Mouse (Mus musculus) liver, embryonic 15.5 days (tissue): ENCODE data around the gene Olfr1135. TPM values are rescaled to one million over a fixed set of nuclear protein-coding genes. Genes with fewer than 3 reads are reported as not detected.

Source experiments
- ATAC-seq: fragments of 200-750 bp; cut with Nextera tagmentation; 2 replicates; pipeline ENCODE4 v1.8.0; 2017; ENCODE audit warnings: moderate number of reproducible peaks, mild to moderate bottlenecking, moderate library complexity; ENCODE audit not compliant: insufficient read depth
- H3K27ac ChIP-seq: fragments of 300-500 bp; sonication (generic); replicated peaks from 2 replicates; pipeline ENCODE4 v1.5.1; 2015; ENCODE audit warnings: mild to moderate bottlenecking, inconsistent platforms
- H3K27me3 ChIP-seq: fragments of 300-500 bp; sonication (generic); 2 replicates; pipeline ENCODE4 v1.6.1; 2015; ENCODE audit warnings: mild to moderate bottlenecking, inconsistent platforms
- H3K36me3 ChIP-seq: fragments of 300-500 bp; sonication (generic); replicated peaks from 2 replicates; pipeline ENCODE4 v1.6.1; 2015; ENCODE audit warnings: moderate library complexity, mild to moderate bottlenecking, inconsistent platforms
- H3K4me1 ChIP-seq: fragments of 300-500 bp; sonication (generic); replicated peaks from 2 replicates; pipeline ENCODE4 v1.6.1; 2015; ENCODE audit warnings: inconsistent platforms
- H3K4me2 ChIP-seq: fragments of 300-500 bp; sonication (generic); 2 replicates; pipeline ENCODE4 v1.6.1; 2015; ENCODE audit warnings: moderate library complexity, mild to moderate bottlenecking, inconsistent platforms
- H3K4me3 ChIP-seq: fragments of 300-500 bp; sonication (generic); replicated peaks from 2 replicates; pipeline ENCODE4 v1.5.1; 2015; ENCODE audit warnings: mild to moderate bottlenecking, inconsistent platforms
- H3K9ac ChIP-seq: fragments of 300-500 bp; sonication (generic); 2 replicates; pipeline ENCODE4 v1.6.1; 2015; ENCODE audit warnings: moderate library complexity, mild to moderate bottlenecking, inconsistent platforms
- H3K9me3 ChIP-seq: fragments of 300-500 bp; sonication (generic); replicated peaks from 2 replicates; pipeline ENCODE4 v1.6.1; 2016; ENCODE audit warnings: inconsistent platforms
- WGBS: fragments of 180-500 bp; shearing (Covaris S2); methylation state at CpG from one replicate; pipeline ENCODE4 v1.1.7; 2015; ENCODE audit warnings: mixed read lengths; ENCODE audit not compliant: insufficient replicate concordance; 5-methylcytosine and 5-hydroxymethylcytosine counted together
- polyA plus RNA-seq: library from polyadenylated mRNA; unstranded; fragments of >200 nt; fragmentation: Nextera tagmentation; extraction: Ambion mirVana; gene quantifications from 2 replicates; pipeline ENCODE4 v1.2.1, GENCODE M21; 2015

Gene Olfr1135
- polyA plus RNA-seq = not detected in 2 replicates

DNA sequence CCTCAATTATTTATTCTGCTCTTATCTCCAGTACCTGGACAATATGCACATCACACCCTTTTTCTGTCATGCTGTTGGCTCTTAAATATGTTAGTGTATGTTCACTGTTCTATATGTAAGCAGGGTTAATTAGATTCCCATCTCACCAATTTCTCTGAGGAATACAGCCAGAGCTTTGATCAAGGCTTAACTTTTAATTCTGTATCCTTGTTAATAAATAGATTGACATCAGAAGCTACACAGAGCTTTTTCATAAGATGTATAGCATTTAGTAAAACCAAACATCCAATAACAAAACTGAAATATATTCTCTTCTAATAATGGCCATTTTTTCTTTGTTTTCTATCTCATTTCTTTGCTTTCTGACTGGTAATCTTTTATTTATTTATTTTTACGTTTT lies at the start of gene Olfr1135:
Gene Olfr1135 (minus strand): TSS at position 101 of the 400 bp plus-strand sequence.
- no peak within 1 kb of the TSS for H3K27ac ChIP-seq
- H3K4me1 ChIP-seq = no peaks in the 10 kb centered on the region
- no peak within 1 kb of the TSS for H3K4me2 ChIP-seq
- no peak for ATAC-seq
- no peaks in the 10 kb centered on the region for H3K27me3 ChIP-seq
- no peaks in the 10 kb centered on the region for H3K36me3 ChIP-seq
- no peak within 1 kb of the TSS for H3K4me3 ChIP-seq
- WGBS = 16% methylated on average over 1 of the region's 1 CpGs
- no peaks in the 10 kb centered on the region for H3K9me3 ChIP-seq
- no peak within 1 kb of the TSS for H3K9ac ChIP-seq

DNA sequence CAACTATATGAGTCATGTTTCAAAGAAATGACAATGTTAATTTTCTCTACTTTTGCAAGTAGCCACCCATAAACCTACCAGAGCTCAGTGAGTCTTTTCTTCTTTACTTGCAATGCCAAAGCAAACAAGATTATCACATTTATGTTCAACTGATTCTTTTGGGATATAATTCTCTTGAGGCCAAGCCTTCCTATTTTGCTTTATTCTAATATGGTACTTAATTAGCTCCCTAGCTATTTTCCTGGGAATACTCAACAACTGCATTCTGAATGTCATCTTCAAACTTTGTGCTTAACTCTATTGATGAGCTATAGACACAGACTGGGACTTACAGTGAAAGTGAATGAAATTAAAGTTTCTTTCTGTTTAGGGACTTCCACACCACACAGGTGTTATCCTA lies 39.6 kb upstream of the Olfr1135 start, which contains the start of gene Olfr1137:
Gene Olfr1137 (minus strand): TSS at position 101 of the 400 bp plus-strand sequence.
- Histone ChIP-seq H3K9me3 (no peaks in the 10 kb centered on the region), H3K4me1 (no peaks in the 10 kb centered on the region), H3K4me3 (no peak within 1 kb of the TSS), H3K36me3 (no peaks in the 10 kb centered on the region), H3K4me2 (no peak within 1 kb of the TSS), H3K27ac (no peak within 1 kb of the TSS), H3K27me3 (no peaks in the 10 kb centered on the region), H3K9ac (no peak within 1 kb of the TSS)
- ATAC-seq = no peak

DNA sequence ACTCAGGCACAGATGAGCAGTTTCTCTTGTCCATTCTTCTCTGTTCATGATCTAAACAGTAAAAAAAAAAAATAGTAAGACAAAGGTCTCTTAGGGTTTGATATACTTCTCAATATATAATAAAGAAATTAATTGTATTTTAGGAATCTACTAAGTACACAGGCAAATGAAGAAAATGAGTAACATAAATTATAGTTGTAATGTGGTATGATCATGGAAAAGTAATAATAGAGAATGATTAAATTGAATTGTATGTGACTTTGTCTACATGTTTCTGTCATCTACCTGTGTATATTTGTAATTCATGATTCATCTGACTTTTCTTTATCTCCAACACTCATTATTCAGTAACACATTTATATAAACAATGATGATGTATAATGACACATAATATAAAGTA lies 20.4 kb upstream of the Olfr1135 start, which contains the start of gene Olfr1136:
Gene Olfr1136 (minus strand): TSS at position 101 of the 400 bp plus-strand sequence.
- H3K27me3 ChIP-seq = no peaks in the 10 kb centered on the region

DNA sequence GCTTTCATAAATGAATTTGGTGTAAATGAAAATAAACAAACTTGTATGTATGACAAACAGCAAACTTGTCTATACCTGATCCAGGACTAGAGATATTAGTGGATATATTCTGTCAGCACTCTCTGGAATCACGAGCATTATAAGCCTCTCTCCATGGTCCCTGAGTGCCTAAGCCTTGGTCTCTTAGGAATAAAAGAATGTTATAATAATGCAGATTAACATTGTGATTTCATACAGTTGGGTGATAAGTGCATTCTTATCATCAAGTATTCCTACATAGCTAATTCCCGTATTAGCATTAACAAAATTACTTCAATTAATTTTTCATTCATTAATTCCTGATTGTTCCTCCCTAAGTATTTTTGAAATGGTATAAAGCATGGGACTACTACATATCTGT lies 15.1 kb downstream of the Olfr1135 start, which contains the start of gene Olfr1134:
Gene Olfr1134 (minus strand): TSS at position 101 of the 400 bp plus-strand sequence.
- no peaks in the 10 kb centered on the region for H3K4me1 ChIP-seq
- ATAC-seq = no peak
- no peaks in the 10 kb centered on the region for H3K27me3 ChIP-seq
- no peaks in the 10 kb centered on the region for H3K9me3 ChIP-seq
- 75% methylated on average over 2 of the region's 2 CpGs for WGBS
- H3K9ac ChIP-seq = no peak within 1 kb of the TSS
- no peak within 1 kb of the TSS for H3K27ac ChIP-seq
- no peaks in the 10 kb centered on the region for H3K36me3 ChIP-seq
- no peak within 1 kb of the TSS for H3K4me2 ChIP-seq
- no peak within 1 kb of the TSS for H3K4me3 ChIP-seq

More for the DNA sequence above, 20.4 kb upstream of the Olfr1135 start, which contains the start of gene Olfr1136:
- H3K4me3 ChIP-seq = no peak within 1 kb of the TSS
- no peaks in the 10 kb centered on the region for H3K9me3 ChIP-seq
- H3K4me2 ChIP-seq = no peak within 1 kb of the TSS
- no peaks in the 10 kb centered on the region for H3K4me1 ChIP-seq
- no peak within 1 kb of the TSS for H3K27ac ChIP-seq
- no peak within 1 kb of the TSS for H3K9ac ChIP-seq
- no peak for ATAC-seq
- no peaks in the 10 kb centered on the region for H3K36me3 ChIP-seq

DNA sequence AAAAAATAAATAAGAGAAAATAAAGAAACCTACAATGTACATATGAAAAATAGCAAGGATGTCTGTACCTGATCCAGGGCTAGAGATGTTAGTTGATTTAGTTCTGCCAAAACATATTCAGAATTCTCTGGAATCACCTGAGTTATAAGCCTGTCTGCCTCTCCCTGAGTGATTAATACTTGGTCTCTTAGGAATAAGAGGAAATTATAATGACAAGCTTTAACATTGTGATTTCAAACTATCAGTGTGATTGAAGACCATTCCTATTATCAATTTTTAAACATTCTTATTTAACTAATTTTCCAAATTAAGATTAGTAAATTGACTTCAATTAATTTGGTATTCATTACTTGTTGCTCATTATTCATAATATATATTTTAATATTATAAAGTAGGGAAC lies 26.2 kb downstream of the Olfr1135 start, which contains the start of gene Olfr1133:
Gene Olfr1133 (minus strand): TSS at position 101 of the 400 bp plus-strand sequence.
- no peak within 1 kb of the TSS for H3K27ac ChIP-seq
- no peaks in the 10 kb centered on the region for H3K4me1 ChIP-seq
- no peaks in the 10 kb centered on the region for H3K27me3 ChIP-seq
- no peaks in the 10 kb centered on the region for H3K36me3 ChIP-seq
- no peak for ATAC-seq
- no peak within 1 kb of the TSS for H3K4me3 ChIP-seq
- H3K9me3 ChIP-seq = no peaks in the 10 kb centered on the region
- H3K4me2 ChIP-seq = no peak within 1 kb of the TSS
- H3K9ac ChIP-seq = no peak within 1 kb of the TSS

DNA sequence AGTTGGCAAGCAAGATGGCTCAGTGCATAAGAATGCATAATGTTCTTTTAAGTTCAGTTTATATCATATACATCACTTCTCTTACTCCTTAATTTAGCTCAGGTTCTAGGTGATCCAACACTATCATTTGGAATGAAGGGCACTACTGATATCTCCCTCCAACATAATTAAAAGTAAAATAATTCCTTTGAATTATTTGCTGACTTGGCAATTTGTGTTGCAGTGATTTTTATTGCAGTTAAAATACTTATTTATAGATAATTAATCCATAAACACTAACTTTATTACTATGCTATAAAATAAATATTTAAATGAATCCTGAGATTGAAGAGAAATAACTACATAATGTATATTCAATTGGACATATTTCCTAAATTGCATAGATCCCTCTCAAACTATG lies 31.0 kb downstream of the Olfr1135 start:
- Histone ChIP-seq H3K27ac (no peak overlapping the region), H3K9ac (no peak overlapping the region), H3K27me3 (no peaks in the 10 kb centered on the region), H3K36me3 (no peaks in the 10 kb centered on the region), H3K4me2 (no peak overlapping the region), H3K9me3 (no peaks in the 10 kb centered on the region), H3K4me3 (no peak overlapping the region), H3K4me1 (no peaks in the 10 kb centered on the region)
- no peak for ATAC-seq

DNA sequence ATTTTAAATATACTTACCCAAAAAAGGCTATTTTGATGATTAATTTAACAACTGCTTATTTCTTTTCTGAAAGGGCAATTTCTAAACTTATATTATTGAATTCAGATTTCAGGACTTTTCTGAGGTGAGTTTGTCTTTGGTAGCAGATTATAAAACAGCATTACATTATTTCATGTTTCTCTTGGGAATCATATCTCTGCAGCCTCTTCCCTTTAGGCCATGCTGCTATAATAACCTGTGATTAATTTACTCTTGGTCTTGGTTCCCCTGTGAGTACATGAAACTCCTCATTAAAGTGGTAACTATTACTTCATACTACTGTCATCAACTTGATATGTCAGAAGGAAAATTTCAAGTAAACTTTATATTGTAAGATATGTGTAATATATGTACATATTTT lies 36.0 kb downstream of the Olfr1135 start, which contains the start of gene Olfr1132:
Gene Olfr1132 (minus strand): TSS at position 101 of the 400 bp plus-strand sequence.
- no peak for ATAC-seq
- no peaks in the 10 kb centered on the region for H3K27me3 ChIP-seq
- no peak within 1 kb of the TSS for H3K27ac ChIP-seq
- H3K4me2 ChIP-seq = no peak within 1 kb of the TSS
- H3K4me1 ChIP-seq = no peaks in the 10 kb centered on the region
- no peak within 1 kb of the TSS for H3K4me3 ChIP-seq
- no peaks in the 10 kb centered on the region for H3K36me3 ChIP-seq
- H3K9ac ChIP-seq = no peak within 1 kb of the TSS
- H3K9me3 ChIP-seq = no peaks in the 10 kb centered on the region

DNA sequence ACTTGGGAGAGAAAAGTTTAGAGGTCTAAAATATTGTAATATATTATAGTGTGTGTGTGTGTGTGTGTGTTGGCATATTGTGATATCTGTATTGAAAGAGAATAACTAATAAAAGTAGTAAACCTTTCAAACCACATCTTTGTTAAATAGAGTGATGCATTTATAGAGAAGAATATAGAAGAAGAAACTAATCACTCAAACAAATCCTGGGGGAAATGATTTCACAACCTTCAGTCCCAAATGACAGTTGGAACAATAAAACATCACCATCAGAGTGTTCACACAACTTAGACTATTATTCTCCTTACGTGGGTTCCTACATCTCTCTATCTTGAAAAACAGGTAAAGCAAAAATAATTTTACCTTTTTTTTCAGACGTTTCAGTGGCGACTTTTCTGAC lies 46.7 kb downstream of the Olfr1135 start, which contains the start of gene Olfr1131:
Gene Olfr1131 (plus strand): TSS at position 301 of the 400 bp plus-strand sequence.
- no peak within 1 kb of the TSS for H3K4me2 ChIP-seq
- H3K9ac ChIP-seq = no peak within 1 kb of the TSS
- ATAC-seq = no peak
- no peaks in the 10 kb centered on the region for H3K9me3 ChIP-seq
- H3K36me3 ChIP-seq = no peaks in the 10 kb centered on the region
- no peak within 1 kb of the TSS for H3K27ac ChIP-seq
- H3K27me3 ChIP-seq = no peaks in the 10 kb centered on the region
- no peak within 1 kb of the TSS for H3K4me3 ChIP-seq
- 41% methylated on average over 3 of the region's 3 CpGs for WGBS
- no peaks in the 10 kb centered on the region for H3K4me1 ChIP-seq

Other genes starting within 250 kb of the Olfr1135 start
- not detected in 2 replicates for gene Olfr1124, start 243.4 kb downstream of the Olfr1135 start, polyA plus RNA-seq
- gene Olfr1126, start 219.7 kb downstream of the Olfr1135 start, polyA plus RNA-seq = not detected in 2 replicates
- not detected in 2 replicates for gene Pramel7, start 176.6 kb downstream of the Olfr1135 start, polyA plus RNA-seq
- not detected in 2 replicates for gene Pramel6, start 167.1 kb downstream of the Olfr1135 start, polyA plus RNA-seq
- gene Olfr153, start 141.9 kb downstream of the Olfr1135 start, polyA plus RNA-seq = not detected in 2 replicates
- gene Olfr1128, start 128.1 kb downstream of the Olfr1135 start, polyA plus RNA-seq = not detected in 2 replicates
- gene Olfr1129, start 99.8 kb downstream of the Olfr1135 start, polyA plus RNA-seq = not detected in 2 replicates
- not detected in 2 replicates for gene Olfr1130, start 67.5 kb downstream of the Olfr1135 start, polyA plus RNA-seq
- not detected in 2 replicates for gene Olfr1131, start 46.6 kb downstream of the Olfr1135 start, polyA plus RNA-seq
- gene Olfr1132, start 36.1 kb downstream of the Olfr1135 start, polyA plus RNA-seq = not detected in 2 replicates
- gene Olfr1133, start 26.3 kb downstream of the Olfr1135 start, polyA plus RNA-seq = not detected in 2 replicates
- not detected in 2 replicates for gene Olfr1134, start 15.2 kb downstream of the Olfr1135 start, polyA plus RNA-seq
- not detected in 2 replicates for gene Olfr1136, start 20.3 kb upstream of the Olfr1135 start, polyA plus RNA-seq
- not detected in 2 replicates for gene Olfr1137, start 39.5 kb upstream of the Olfr1135 start, polyA plus RNA-seq
- not detected in 2 replicates for gene Olfr1138, start 66.3 kb upstream of the Olfr1135 start, polyA plus RNA-seq
- not detected in 2 replicates for gene Olfr1140, start 70.1 kb upstream of the Olfr1135 start, polyA plus RNA-seq
- gene Olfr1141, start 80.3 kb upstream of the Olfr1135 start, polyA plus RNA-seq = not detected in 2 replicates
- not detected in 2 replicates for gene Olfr152, start 105.8 kb upstream of the Olfr1135 start, polyA plus RNA-seq
- gene Olfr1143, start 126.9 kb upstream of the Olfr1135 start, polyA plus RNA-seq = not detected in 2 replicates
- not detected in 2 replicates for gene Olfr1145, start 136.2 kb upstream of the Olfr1135 start, polyA plus RNA-seq
- gene Olfr1148, start 156.9 kb upstream of the Olfr1135 start, polyA plus RNA-seq = not detected in 2 replicates
- gene Olfr1150-ps1, start 170.3 kb upstream of the Olfr1135 start, polyA plus RNA-seq = not detected in 2 replicates
- gene Olfr1151, start 182.2 kb upstream of the Olfr1135 start, polyA plus RNA-seq = not detected in 2 replicates
- not detected in 2 replicates for gene Olfr1152, start 192.8 kb upstream of the Olfr1135 start, polyA plus RNA-seq
- not detected in 2 replicates for gene Olfr1153, start 221.3 kb upstream of the Olfr1135 start, polyA plus RNA-seq
- gene Olfr1154, start 231.5 kb upstream of the Olfr1135 start, polyA plus RNA-seq = not detected in 2 replicates